Mouse (Mus musculus): ENCODE results near the gene Cmtm5. TPM values are rescaled to one million over a fixed set of nuclear protein-coding genes. Genes with fewer than 3 reads are reported as not detected.
"Not testable (repeated sequence)": the region's sequence is repeated elsewhere in the genome, so short reads cannot be mapped to it uniquely, and the experiment has no call there.

The Cmtm5 gene
- polyA plus RNA-seq, 1 experiment = not detected

DNA sequence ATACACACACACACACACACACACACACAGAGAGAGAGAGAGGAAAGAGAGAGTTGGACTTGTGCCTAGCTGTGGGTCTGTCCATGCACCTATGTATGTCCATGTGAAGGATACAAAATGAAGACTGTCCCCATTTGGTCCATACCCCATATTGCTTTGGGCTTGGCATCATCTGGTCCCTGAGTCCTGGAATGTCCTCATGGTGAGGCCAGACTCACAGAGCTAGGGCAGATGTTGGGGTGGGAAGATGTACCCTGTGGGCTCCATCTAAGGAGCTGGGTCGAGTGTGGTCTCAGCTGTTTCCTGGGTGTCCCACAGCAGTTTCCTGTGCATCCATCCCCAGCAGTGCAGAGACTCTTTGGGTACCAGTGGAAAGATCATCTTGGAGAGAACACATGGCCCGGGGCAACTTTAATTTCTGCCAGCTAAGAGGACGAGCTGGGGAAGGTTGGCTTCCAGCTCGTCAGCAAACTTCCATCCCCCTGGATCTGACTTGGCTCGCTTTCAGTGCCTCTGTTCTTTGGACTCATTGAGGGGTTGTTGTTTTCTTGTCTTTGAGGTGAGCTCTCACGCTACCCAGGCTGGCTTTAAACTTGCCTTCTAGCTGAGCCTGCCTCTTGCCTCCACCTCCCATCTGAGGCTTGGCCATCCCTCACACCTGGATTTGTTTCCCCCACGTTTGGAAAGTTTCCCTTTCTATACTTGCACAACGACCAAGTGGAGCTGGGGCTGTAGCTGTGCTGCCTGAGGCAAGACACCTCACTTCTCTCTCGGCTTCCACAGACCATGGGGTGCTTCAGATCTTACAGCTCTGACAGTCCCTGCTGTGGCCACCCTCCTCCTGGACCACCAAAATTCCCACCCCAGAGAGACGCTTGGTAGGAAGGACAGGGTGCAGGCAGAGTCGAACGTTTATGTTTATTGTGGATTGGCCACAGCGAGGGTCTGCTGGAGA lies 5.2 kb downstream of the Cmtm5 start:
- H3K36me3 ChIP-seq (ENCODE audit: control insufficient read depth) = no peaks in the 10 kb centered on the region
- H3K27me3 ChIP-seq (ENCODE audit: control insufficient read depth) = peaks cover 4% of the 10 kb centered on the region
- no peaks in the 10 kb centered on the region for H3K9me3 ChIP-seq (ENCODE audit: control insufficient read depth, low read length)
- no peak for TF ChIP-seq TAL1 (IDR thresholded peaks at IDR 0.05; ENCODE audit: low read length)
- TF ChIP-seq GATA1 (IDR thresholded peaks at IDR 0.05; ENCODE audit: low read length) = no peak
- H3K4me3 ChIP-seq (replicated peaks) = no peak overlapping the region
- no peaks in the 10 kb centered on the region for H3K4me1 ChIP-seq (ENCODE audit: control insufficient read depth)

DNA sequence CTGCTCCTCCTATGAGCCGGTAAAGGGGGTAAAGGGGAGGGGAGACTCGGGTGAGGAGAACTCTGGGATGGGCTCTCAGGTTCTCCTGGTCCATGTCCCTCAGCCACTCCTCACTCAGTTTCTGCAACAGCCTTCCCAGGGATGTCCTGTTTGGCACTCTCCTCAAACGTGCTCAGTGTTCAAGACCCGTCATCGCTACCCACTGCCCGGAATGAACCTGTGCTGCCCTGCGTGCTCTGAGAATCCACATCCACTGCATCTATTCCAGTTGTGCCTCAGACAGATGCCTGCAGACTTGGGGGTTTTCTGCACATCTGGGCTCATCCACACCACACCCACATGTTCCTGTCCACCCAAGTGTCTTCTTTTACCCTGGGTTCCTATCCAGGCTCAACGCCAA lies 6.4 kb downstream of the Cmtm5 start:
- H3K27me3 ChIP-seq (ENCODE audit: control insufficient read depth) = no peaks in the 10 kb centered on the region
- no peaks in the 10 kb centered on the region for H3K4me1 ChIP-seq (ENCODE audit: control insufficient read depth)
- TF ChIP-seq TAL1 (IDR thresholded peaks at IDR 0.05; ENCODE audit: low read length) (no peak), GATA1 (IDR thresholded peaks at IDR 0.05; ENCODE audit: low read length) (no peak)
- H3K36me3 ChIP-seq (ENCODE audit: control insufficient read depth) = no peaks in the 10 kb centered on the region
- no peaks in the 10 kb centered on the region for H3K9me3 ChIP-seq (ENCODE audit: control insufficient read depth, low read length)
- H3K4me3 ChIP-seq (replicated peaks) = no peak overlapping the region

DNA sequence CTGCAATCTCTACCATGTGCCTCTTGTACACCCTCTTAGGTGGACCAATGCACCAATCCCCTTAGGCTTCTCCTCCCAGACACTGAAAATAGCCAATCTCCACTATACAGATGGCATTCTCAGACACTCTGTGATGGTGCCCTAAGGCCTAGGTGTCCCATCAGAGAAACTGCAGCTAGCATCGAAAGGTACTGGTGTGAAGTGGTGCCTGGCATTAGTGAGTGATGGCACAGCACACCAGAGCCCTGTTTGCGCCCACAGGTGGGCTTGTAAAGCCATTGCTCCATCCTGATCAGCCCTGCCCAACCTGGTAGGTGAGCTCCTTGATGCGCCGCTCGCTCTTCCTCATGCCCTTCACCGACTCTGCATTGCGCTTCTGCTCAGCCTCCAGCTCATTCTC lies 7.9 kb downstream of the Cmtm5 start:
- Histone ChIP-seq H3K4me1 (ENCODE audit: control insufficient read depth) (no peaks in the 10 kb centered on the region), H3K4me3 (replicated peaks) (no peak overlapping the region), H3K9me3 (ENCODE audit: control insufficient read depth, low read length) (no peaks in the 10 kb centered on the region), H3K36me3 (ENCODE audit: control insufficient read depth) (no peaks in the 10 kb centered on the region), H3K27me3 (ENCODE audit: control insufficient read depth) (no peaks in the 10 kb centered on the region)
- no peak for TF ChIP-seq GATA1 (IDR thresholded peaks at IDR 0.05; ENCODE audit: low read length)
- no peak for TF ChIP-seq TAL1 (IDR thresholded peaks at IDR 0.05; ENCODE audit: low read length)

DNA sequence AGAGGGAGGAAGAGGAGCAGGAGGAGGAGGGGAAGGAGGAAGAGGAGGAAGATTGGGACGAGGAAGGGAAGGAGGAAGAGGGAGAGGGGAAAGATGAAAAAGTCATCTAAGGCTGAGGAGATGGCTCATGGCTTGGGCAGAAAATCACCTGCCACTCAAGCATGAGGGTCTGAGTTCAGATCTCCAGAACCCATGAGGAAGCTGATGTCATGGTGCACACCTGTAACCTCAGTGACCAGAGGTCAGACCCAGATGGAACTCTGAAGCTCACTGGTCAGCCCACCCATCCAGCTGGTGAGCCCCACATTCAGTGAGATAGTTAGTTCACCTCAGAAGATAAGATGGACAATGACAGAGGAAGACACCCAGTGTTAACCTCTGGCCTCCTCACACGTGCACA lies 8.9 kb downstream of the Cmtm5 start:
- no peaks in the 10 kb centered on the region for H3K27me3 ChIP-seq (ENCODE audit: control insufficient read depth)
- H3K4me1 ChIP-seq (ENCODE audit: control insufficient read depth) = no peaks in the 10 kb centered on the region
- TF ChIP-seq TAL1 (IDR thresholded peaks at IDR 0.05; ENCODE audit: low read length) (no peak), GATA1 (IDR thresholded peaks at IDR 0.05; ENCODE audit: low read length) (no peak)
- H3K36me3 ChIP-seq (ENCODE audit: control insufficient read depth) = no peaks in the 10 kb centered on the region
- H3K4me3 ChIP-seq (replicated peaks) = no peak overlapping the region
- H3K9me3 ChIP-seq (ENCODE audit: control insufficient read depth, low read length) = no peaks in the 10 kb centered on the region

DNA sequence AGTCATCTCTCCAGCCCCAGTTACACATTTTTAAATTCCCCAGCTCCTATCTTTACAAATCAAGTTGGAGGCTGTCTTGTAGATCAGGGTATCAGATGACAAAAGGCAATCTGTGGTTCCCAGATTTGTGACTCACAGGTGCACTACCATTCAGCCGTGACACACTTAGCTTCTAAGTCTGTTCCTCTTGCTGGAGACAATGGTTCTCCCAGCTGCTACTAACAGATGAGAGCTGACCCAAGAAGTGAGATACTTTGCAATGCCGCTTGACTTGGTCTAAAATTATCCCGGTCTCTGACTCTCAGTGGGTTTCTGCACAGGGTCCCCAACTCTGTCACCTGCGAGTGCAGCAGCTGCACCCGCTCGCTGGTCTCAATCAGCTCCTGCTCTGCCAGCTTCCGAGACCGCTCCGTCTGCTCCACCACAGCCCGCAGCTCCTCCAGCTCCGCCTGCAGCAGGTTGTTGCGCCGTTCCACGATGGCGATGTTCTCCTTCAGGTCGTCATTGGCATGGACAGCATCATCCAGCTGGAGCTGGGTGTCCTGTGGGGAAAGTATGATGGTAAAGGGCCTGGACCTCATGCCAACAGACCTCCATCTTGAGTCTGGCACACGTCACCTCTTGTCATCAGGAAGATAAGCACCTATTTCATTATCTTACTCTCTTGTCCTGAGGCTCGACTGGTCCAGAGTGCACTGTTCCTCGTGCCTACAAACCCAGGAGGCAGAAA lies 10.1 kb downstream of the Cmtm5 start:
- no peak for TF ChIP-seq TAL1 (IDR thresholded peaks at IDR 0.05; ENCODE audit: low read length)
- no peak for TF ChIP-seq GATA1 (IDR thresholded peaks at IDR 0.05; ENCODE audit: low read length)
- H3K27me3 ChIP-seq (ENCODE audit: control insufficient read depth) = no peaks in the 10 kb centered on the region

DNA sequence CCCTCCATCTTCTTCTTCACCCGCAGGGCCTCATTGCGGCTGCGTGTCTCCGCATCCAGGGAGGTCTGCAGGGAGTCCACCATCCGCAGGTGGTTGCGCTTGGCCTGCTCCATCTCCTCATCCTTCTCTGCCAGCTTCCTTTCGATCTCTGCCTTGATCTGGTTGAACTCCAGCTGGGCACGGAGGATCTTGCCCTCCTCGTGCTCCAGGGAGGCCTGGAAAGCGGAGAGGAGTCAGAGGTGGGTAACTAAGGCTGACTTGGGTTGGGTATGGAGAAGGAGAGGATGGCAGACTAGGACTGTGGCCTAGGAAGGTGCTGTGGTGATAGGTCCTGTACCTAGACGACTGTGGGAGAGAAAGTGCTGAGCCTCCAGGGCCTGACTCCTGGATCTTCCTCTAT lies 10.9 kb downstream of the Cmtm5 start:
- not testable (repeated sequence) for H3K4me1 ChIP-seq (ENCODE audit: control insufficient read depth); H3K9me3 ChIP-seq (ENCODE audit: control insufficient read depth, low read length); H3K4me3 ChIP-seq (replicated peaks); H3K36me3 ChIP-seq (ENCODE audit: control insufficient read depth); H3K27me3 ChIP-seq (ENCODE audit: control insufficient read depth)

More for the DNA sequence above, 10.1 kb downstream of the Cmtm5 start:
- Histone ChIP-seq H3K4me1 (ENCODE audit: control insufficient read depth) (no peaks in the 10 kb centered on the region), H3K4me3 (replicated peaks) (no peak overlapping the region), H3K36me3 (ENCODE audit: control insufficient read depth) (no peaks in the 10 kb centered on the region), H3K9me3 (ENCODE audit: control insufficient read depth, low read length) (no peaks in the 10 kb centered on the region)

- Histone ChIP-seq H3K4me3 (replicated peaks) (no peak overlapping the region), H3K4me1 (ENCODE audit: control insufficient read depth) (no peaks in the 10 kb centered on the region), H3K9me3 (ENCODE audit: control insufficient read depth, low read length) (no peaks in the 10 kb centered on the region), H3K27me3 (ENCODE audit: control insufficient read depth) (no peaks in the 10 kb centered on the region), H3K36me3 (ENCODE audit: control insufficient read depth) (no peaks in the 10 kb centered on the region)
- TF ChIP-seq GATA1 (IDR thresholded peaks at IDR 0.05; ENCODE audit: low read length) (no peak), TAL1 (IDR thresholded peaks at IDR 0.05; ENCODE audit: low read length) (no peak)
Observed at GRCm38 (mm10) chr14:54948781-54949180, 12.7 kb downstream of the Cmtm5 start.

DNA sequence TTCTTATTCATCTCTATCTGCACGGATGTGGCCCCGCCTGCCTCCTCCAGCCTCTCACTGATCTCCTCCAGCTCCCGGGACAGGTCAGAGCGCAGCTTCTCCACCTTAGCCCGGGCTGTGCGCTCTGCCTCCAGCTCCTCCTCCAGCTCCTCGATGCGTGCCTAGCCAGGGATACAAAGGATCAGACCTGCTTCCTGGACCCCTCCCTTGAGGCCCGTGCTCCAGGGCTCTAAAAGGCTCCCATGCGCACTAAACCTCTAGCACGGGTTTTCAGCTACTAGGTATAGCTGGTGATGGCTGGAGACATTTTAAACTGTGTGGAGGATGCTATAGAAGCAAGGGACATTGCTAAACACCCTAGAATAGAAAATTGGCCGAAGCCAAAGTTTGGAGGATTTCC lies 14.4 kb downstream of the Cmtm5 start:
- H3K4me3 ChIP-seq (replicated peaks) = no peak overlapping the region
- H3K27me3 ChIP-seq (ENCODE audit: control insufficient read depth) = no peaks in the 10 kb centered on the region
- no peaks in the 10 kb centered on the region for H3K4me1 ChIP-seq (ENCODE audit: control insufficient read depth)
- no peaks in the 10 kb centered on the region for H3K36me3 ChIP-seq (ENCODE audit: control insufficient read depth)
- H3K9me3 ChIP-seq (ENCODE audit: control insufficient read depth, low read length) = no peaks in the 10 kb centered on the region
- no peak for TF ChIP-seq TAL1 (IDR thresholded peaks at IDR 0.05; ENCODE audit: low read length)
- no peak for TF ChIP-seq GATA1 (IDR thresholded peaks at IDR 0.05; ENCODE audit: low read length)

DNA sequence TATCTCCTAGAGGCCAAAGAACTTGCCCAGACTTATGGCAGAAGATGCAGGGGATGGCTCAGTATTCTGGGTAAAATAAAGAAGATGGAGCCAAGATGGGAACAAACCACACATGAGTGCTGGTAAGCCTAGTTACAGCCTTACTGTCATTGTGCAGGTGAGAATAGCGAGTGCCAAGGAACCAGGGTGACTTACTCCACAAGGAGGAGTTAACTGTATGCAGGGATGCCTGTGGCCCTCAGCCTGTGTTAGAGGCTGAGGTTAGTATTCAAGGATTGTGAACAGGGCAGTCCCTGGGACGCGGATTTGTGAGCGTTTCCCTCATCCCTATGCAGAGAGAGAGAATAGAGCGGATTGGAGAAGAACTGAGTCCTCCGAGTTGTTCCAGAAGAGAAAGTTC lies 15.5 kb downstream of the Cmtm5 start:
- TF ChIP-seq GATA1 (IDR thresholded peaks at IDR 0.05; ENCODE audit: low read length) (no peak), TAL1 (IDR thresholded peaks at IDR 0.05; ENCODE audit: low read length) (no peak)
- no peaks in the 10 kb centered on the region for H3K9me3 ChIP-seq (ENCODE audit: control insufficient read depth, low read length)
- no peaks in the 10 kb centered on the region for H3K27me3 ChIP-seq (ENCODE audit: control insufficient read depth)
- no peaks in the 10 kb centered on the region for H3K36me3 ChIP-seq (ENCODE audit: control insufficient read depth)
- no peaks in the 10 kb centered on the region for H3K4me1 ChIP-seq (ENCODE audit: control insufficient read depth)
- no peak overlapping the region for H3K4me3 ChIP-seq (replicated peaks)

Measured in erythroblast, embryonic 14.5 days (primary cell).